Mouse (Mus musculus): Measurements from ENCODE around the gene Prep. TPM values are rescaled to one million over a fixed set of nuclear protein-coding genes. Genes with fewer than 3 reads are reported as not detected.

The Prep gene
- polyA plus RNA-seq, 1 experiment from 2014 or later = 27.8 TPM

- WGBS = 48% methylated on average over 11 of the region's 11 CpGs
- Histone ChIP-seq H3K27ac (replicated peaks) (no peak overlapping the region), H3K36me3 (no peaks in the 10 kb centered on the region), H3K4me1 (peaks cover 12% of the 10 kb centered on the region), H3K9me3 (no peaks in the 10 kb centered on the region), H3K27me3 (replicated peaks) (peaks cover 27% of the 10 kb centered on the region), H3K4me2 (peak overlapping the region; percentile 38; the same call in 1 of the 2 replicates), H3K4me3 (no peak overlapping the region), H3K9ac (no peak overlapping the region)
- no peak for ATAC-seq (ENCODE audit: extremely low read depth, insufficient number of reproducible peaks, low FRiP score, low TSS enrichment)
Measured at GRCm38 (mm10) chr10:45051125-45051744, 15.8 kb upstream of the Prep start.

- no peaks in the 10 kb centered on the region for H3K27me3 ChIP-seq (replicated peaks)
- H3K9ac ChIP-seq = no peak overlapping the region
- no peaks in the 10 kb centered on the region for H3K36me3 ChIP-seq
- H3K4me3 ChIP-seq = no peak overlapping the region
- no peak overlapping the region for H3K27ac ChIP-seq (replicated peaks)
- no peaks in the 10 kb centered on the region for H3K9me3 ChIP-seq
- no peak for ATAC-seq (ENCODE audit: extremely low read depth, insufficient number of reproducible peaks, low FRiP score, low TSS enrichment)
- WGBS = 80% methylated on average over 6 of the region's 6 CpGs
- H3K4me2 ChIP-seq = no peak overlapping the region
- H3K4me1 ChIP-seq = no peaks in the 10 kb centered on the region
Measured at GRCm38 (mm10) chr10:45058361-45058760, 8.6 kb upstream of the Prep start.

- Histone ChIP-seq H3K4me2 (no peak overlapping the region), H3K27ac (replicated peaks) (no peak overlapping the region), H3K27me3 (replicated peaks) (no peaks in the 10 kb centered on the region), H3K36me3 (no peaks in the 10 kb centered on the region), H3K9me3 (no peaks in the 10 kb centered on the region), H3K4me1 (peaks cover 4% of the 10 kb centered on the region; the same call in 1 of the 2 replicates), H3K9ac (no peak overlapping the region), H3K4me3 (no peak overlapping the region)
- 51% methylated on average over 1 of the region's 1 CpGs for WGBS
- no peak for ATAC-seq (ENCODE audit: extremely low read depth, insufficient number of reproducible peaks, low FRiP score, low TSS enrichment)
Measured at GRCm38 (mm10) chr10:45060841-45061240, 6.2 kb upstream of the Prep start.

- Histone ChIP-seq H3K4me2 (peak overlapping the region; percentile 81), H3K27ac (replicated peaks) (peak overlapping the region; percentile 76), H3K4me1 (peaks cover 48% of the 10 kb centered on the region), H3K9ac (peak overlapping the region; percentile 98), H3K9me3 (no peaks in the 10 kb centered on the region), H3K4me3 (peak overlapping the region; percentile 99), H3K27me3 (replicated peaks) (no peaks in the 10 kb centered on the region), H3K36me3 (no peaks in the 10 kb centered on the region)
- 10% methylated on average over 12 of the region's 12 CpGs for WGBS
- ATAC-seq (ENCODE audit: extremely low read depth, insufficient number of reproducible peaks, low FRiP score, low TSS enrichment) = peak; percentile 27; the same call in 1 of the 2 replicates
Measured at GRCm38 (mm10) chr10:45066131-45066930, 672 bp upstream of the Prep start.

- peak overlapping the region; percentile 98 for H3K9ac ChIP-seq
- WGBS = under 1% methylated on average over 28 of the region's 28 CpGs
- peak; percentile 37; the same call in 1 of the 2 replicates for ATAC-seq (ENCODE audit: extremely low read depth, insufficient number of reproducible peaks, low FRiP score, low TSS enrichment)
Measured at GRCm38 (mm10) chr10:45067436-45067925, 478 bp downstream of the Prep start.

GRCm38 (mm10) chr10:45069557-45069956, 2.6 kb downstream of the Prep start:
- Histone ChIP-seq H3K4me2 (peak overlapping the region; percentile 81), H3K9me3 (no peaks in the 10 kb centered on the region), H3K27me3 (replicated peaks) (no peaks in the 10 kb centered on the region), H3K4me1 (peaks cover 53% of the 10 kb centered on the region), H3K4me3 (peak overlapping the region; percentile 99), H3K9ac (peak overlapping the region; percentile 42; the same call in 1 of the 2 replicates), H3K36me3 (peaks cover 26% of the 10 kb centered on the region), H3K27ac (replicated peaks) (0 out of 2 replicates have a peak overlapping the region, but pooled peaks have one; percentile 54)
- WGBS = 41% methylated on average over 6 of the region's 6 CpGs
- ATAC-seq (ENCODE audit: extremely low read depth, insufficient number of reproducible peaks, low FRiP score, low TSS enrichment) = no peak

More at GRCm38 (mm10) chr10:45067436-45067925, 478 bp downstream of the Prep start:
- H3K27ac ChIP-seq (replicated peaks) = peak overlapping the region; percentile 85
- peaks cover 51% of the 10 kb centered on the region for H3K4me1 ChIP-seq
- peaks cover 6% of the 10 kb centered on the region for H3K36me3 ChIP-seq
- H3K4me3 ChIP-seq = peak overlapping the region; percentile 99
- H3K9me3 ChIP-seq = no peaks in the 10 kb centered on the region
- H3K27me3 ChIP-seq (replicated peaks) = no peaks in the 10 kb centered on the region
- H3K4me2 ChIP-seq = peak overlapping the region; percentile 81

GRCm38 (mm10) chr10:45070362-45070761, 3.4 kb downstream of the Prep start:
- Histone ChIP-seq H3K4me1 (peaks cover 61% of the 10 kb centered on the region), H3K27me3 (replicated peaks) (no peaks in the 10 kb centered on the region), H3K4me3 (no peak overlapping the region), H3K27ac (replicated peaks) (peak overlapping the region; percentile 54), H3K9ac (peak overlapping the region; percentile 17; the same call in 1 of the 2 replicates), H3K36me3 (peaks cover 33% of the 10 kb centered on the region), H3K9me3 (no peaks in the 10 kb centered on the region), H3K4me2 (peak overlapping the region; percentile 81)
- ATAC-seq (ENCODE audit: extremely low read depth, insufficient number of reproducible peaks, low FRiP score, low TSS enrichment) = no peak
- WGBS = 52% methylated on average over 5 of the region's 5 CpGs

GRCm38 (mm10) chr10:45070929-45071813, 4.2 kb downstream of the Prep start:
- Histone ChIP-seq H3K4me3 (no peak overlapping the region), H3K27me3 (replicated peaks) (no peaks in the 10 kb centered on the region), H3K4me1 (peaks cover 62% of the 10 kb centered on the region), H3K9me3 (no peaks in the 10 kb centered on the region), H3K36me3 (peaks cover 33% of the 10 kb centered on the region), H3K9ac (0 out of 2 replicates have a peak overlapping the region, but pooled peaks have one; percentile 17), H3K4me2 (peak overlapping the region; percentile 81), H3K27ac (replicated peaks) (peak overlapping the region; percentile 54; the same call in 1 of the 2 replicates)
- WGBS = 68% methylated on average over 13 of the region's 13 CpGs
- no peak for ATAC-seq (ENCODE audit: extremely low read depth, insufficient number of reproducible peaks, low FRiP score, low TSS enrichment)

GRCm38 (mm10) chr10:45072339-45072738, 5.3 kb downstream of the Prep start:
- 85% methylated on average over 4 of the region's 4 CpGs for WGBS
- Histone ChIP-seq H3K4me1 (peaks cover 70% of the 10 kb centered on the region), H3K4me2 (no peak overlapping the region)

GRCm38 (mm10) chr10:45074543-45074942, 7.5 kb downstream of the Prep start:
- ATAC-seq (ENCODE audit: extremely low read depth, insufficient number of reproducible peaks, low FRiP score, low TSS enrichment) = no peak
- Histone ChIP-seq H3K27ac (replicated peaks) (no peak overlapping the region), H3K4me1 (peaks cover 60% of the 10 kb centered on the region), H3K36me3 (peaks cover 43% of the 10 kb centered on the region), H3K9me3 (no peaks in the 10 kb centered on the region), H3K4me3 (no peak overlapping the region), H3K27me3 (replicated peaks) (no peaks in the 10 kb centered on the region), H3K4me2 (no peak overlapping the region), H3K9ac (no peak overlapping the region)
- whole genome bisulfite sequencing = 81% methylated on average over 6 of the region's 6 CpGs

More at GRCm38 (mm10) chr10:45072339-45072738, 5.3 kb downstream of the Prep start:
- H3K9ac ChIP-seq = no peak overlapping the region
- no peaks in the 10 kb centered on the region for H3K9me3 ChIP-seq
- ATAC-seq (ENCODE audit: extremely low read depth, insufficient number of reproducible peaks, low FRiP score, low TSS enrichment) = no peak
- H3K36me3 ChIP-seq = peaks cover 36% of the 10 kb centered on the region
- H3K27ac ChIP-seq (replicated peaks) = no peak overlapping the region
- H3K4me3 ChIP-seq = no peak overlapping the region
- no peaks in the 10 kb centered on the region for H3K27me3 ChIP-seq (replicated peaks)

Measured in heart, embryonic 13.5 days (tissue).